Mouse (Mus musculus): ENCODE results near the gene Apol6.

DNA sequence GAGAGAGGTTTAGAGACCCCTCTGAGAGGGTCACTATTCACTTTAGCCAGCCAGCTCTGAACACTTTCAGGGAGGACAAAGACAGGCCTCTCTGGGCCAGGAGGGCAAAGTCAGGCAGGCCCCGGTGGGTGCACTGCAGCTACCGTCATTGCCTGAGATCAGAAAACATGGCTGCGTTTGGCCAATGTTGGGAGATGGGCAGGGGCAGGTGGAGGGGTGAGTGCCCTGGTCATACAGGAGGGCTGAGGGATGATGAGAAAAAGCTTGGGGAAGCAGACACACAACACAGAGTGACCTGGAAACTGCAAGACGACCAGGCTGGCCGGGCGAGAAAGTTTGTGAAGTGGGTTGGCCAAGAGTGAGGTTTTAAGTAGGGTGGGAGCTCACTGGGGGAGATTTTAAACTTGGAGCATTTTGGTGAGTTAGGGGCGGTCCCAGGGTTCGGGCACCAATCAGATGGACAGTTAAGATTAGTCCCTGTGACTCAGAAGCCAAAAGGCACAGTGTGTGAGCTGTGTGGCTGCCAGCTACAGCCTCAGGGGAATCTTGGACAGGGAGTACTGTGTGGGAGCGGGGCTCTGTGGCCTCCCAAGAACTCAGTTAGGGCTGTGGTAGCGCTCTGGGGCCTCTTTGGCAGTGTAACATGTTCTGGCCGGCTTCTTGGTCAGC, 8.1 kb upstream of the Apol6 start:
- TF ChIP-seq CTCF (IDR thresholded peaks at IDR 0.05; ENCODE audit: low read depth) (no peak), EP300 (optimal IDR thresholded peaks at IDR 0.05) (no peak)
